Mouse (Mus musculus) forebrain, embryonic 15.5 days (tissue): ENCODE data around the gene Abca17. TPM values are rescaled to one million over a fixed set of nuclear protein-coding genes. Genes with fewer than 3 reads are reported as not detected.
A peak's percentile ranks its signal among the peaks of the same experiment; 100 is the strongest.

Experiments used
- ATAC-seq: fragments of 200-750 bp; cut with Nextera tagmentation; replicated peaks from 2 replicates; pipeline ENCODE4 v1.8.0; 2017; ENCODE audit warnings: mild to moderate bottlenecking, moderate TSS enrichment, moderate library complexity
- H3K27ac ChIP-seq: fragments of 300-500 bp; sonication (generic); replicated peaks from 2 replicates; pipeline ENCODE4 v1.5.1; 2015; ENCODE audit warnings: mild to moderate bottlenecking, inconsistent platforms
- H3K27me3 ChIP-seq: fragments of 300-500 bp; sonication (generic); 2 replicates; pipeline ENCODE4 v1.6.1; 2015; ENCODE audit warnings: inconsistent platforms
- H3K36me3 ChIP-seq: fragments of 300-500 bp; sonication (generic); 2 replicates; pipeline ENCODE4 v1.6.1; 2015; ENCODE audit warnings: mild to moderate bottlenecking, inconsistent platforms
- H3K4me1 ChIP-seq: fragments of 300-500 bp; sonication (generic); 2 replicates; pipeline ENCODE4 v1.6.1; 2015; ENCODE audit warnings: inconsistent platforms
- H3K4me2 ChIP-seq: fragments of 300-500 bp; sonication (generic); replicated peaks from 2 replicates; pipeline ENCODE4 v1.6.1; 2015; ENCODE audit warnings: mild to moderate bottlenecking, inconsistent platforms
- H3K4me3 ChIP-seq: fragments of 300-500 bp; sonication (generic); 2 replicates; pipeline ENCODE4 v1.5.1; 2015; ENCODE audit warnings: mild to moderate bottlenecking, inconsistent platforms
- H3K9ac ChIP-seq: fragments of 300-500 bp; sonication (generic); replicated peaks from 2 replicates; pipeline ENCODE4 v1.6.1; 2015; ENCODE audit warnings: mild to moderate bottlenecking, inconsistent platforms
- H3K9me3 ChIP-seq: fragments of 300-500 bp; sonication (generic); 2 replicates; pipeline ENCODE4 v1.6.1; 2016; ENCODE audit warnings: inconsistent platforms
- WGBS: fragments of 180-500 bp; shearing (Covaris S2); methylation state at CpG from one replicate; pipeline ENCODE4 v1.1.7; 2015; ENCODE audit warnings: mixed read lengths; 5-methylcytosine and 5-hydroxymethylcytosine counted together
- microRNA-seq: library from miRNA; unstranded; fragments of <30 nt; microRNA quantifications from one replicate; pipeline ENCODE4, GENCODE M21; 2016
- polyA plus RNA-seq: library from polyadenylated mRNA; unstranded; fragments of >200 nt; fragmentation: Nextera tagmentation; extraction: Ambion mirVana; gene quantifications from 2 replicates; pipeline ENCODE4 v1.2.1, GENCODE M21; 2015

Gene Abca17
- polyA plus RNA-seq, 1 experiment from 2014 or later = not detected

DNA sequence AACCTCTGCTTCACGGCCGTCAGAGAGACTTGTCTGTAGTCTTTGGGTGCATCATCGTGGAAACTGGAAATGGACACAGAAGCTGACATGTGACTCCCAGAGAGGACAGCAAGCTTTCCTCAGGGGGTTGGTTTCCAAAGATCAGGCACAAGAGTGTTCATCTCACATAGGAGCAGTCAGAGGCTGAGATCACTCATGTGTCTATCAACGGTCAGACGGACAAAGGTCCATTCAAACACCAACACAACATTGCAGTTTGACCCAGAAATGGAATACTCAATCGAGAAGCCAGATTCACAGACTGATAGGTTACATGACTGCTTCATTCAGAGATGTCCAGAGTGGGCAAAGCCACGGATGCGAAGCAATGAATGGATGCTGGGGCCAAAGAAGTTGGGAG lies 124.1 kb downstream of the Abca17 start:
- Histone ChIP-seq H3K4me3 (no peak overlapping the region), H3K4me1 (no peaks in the 10 kb centered on the region), H3K9ac (no peak overlapping the region), H3K9me3 (no peaks in the 10 kb centered on the region), H3K4me2 (no peak overlapping the region), H3K27ac (no peak overlapping the region), H3K27me3 (no peaks in the 10 kb centered on the region), H3K36me3 (peaks cover 55% of the 10 kb centered on the region)
- 90% methylated on average over 8 of the region's 8 CpGs for WGBS
- no peak for ATAC-seq

DNA sequence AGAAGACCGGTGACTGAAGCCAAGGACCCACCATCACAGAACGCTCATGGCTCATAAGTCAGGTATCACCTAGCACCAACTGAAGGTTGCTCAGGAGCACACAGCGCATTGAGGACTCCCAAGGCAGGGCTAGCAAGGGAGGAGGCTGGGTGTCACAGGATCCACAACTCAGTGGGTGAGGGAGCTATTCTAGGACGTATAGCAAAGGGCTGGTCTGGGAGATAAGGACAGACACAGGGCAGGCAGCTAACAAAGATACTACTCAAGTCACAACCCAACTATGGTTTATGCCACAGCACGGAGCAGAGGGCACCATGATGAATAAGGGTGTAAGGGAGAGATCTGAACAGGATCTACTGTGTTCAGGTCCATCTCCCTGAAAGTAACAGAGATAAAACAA lies 125.0 kb downstream of the Abca17 start:
- Histone ChIP-seq H3K9ac (no peak overlapping the region), H3K4me1 (0 out of 2 replicates have a peak, but pooled peaks cover 4% of the 10 kb centered on the region), H3K36me3 (peaks cover 49% of the 10 kb centered on the region), H3K27me3 (no peaks in the 10 kb centered on the region), H3K4me2 (no peak overlapping the region), H3K4me3 (no peak overlapping the region), H3K27ac (no peak overlapping the region), H3K9me3 (no peaks in the 10 kb centered on the region)
- ATAC-seq = no peak
- WGBS = 93% methylated on average over 5 of the region's 5 CpGs

DNA sequence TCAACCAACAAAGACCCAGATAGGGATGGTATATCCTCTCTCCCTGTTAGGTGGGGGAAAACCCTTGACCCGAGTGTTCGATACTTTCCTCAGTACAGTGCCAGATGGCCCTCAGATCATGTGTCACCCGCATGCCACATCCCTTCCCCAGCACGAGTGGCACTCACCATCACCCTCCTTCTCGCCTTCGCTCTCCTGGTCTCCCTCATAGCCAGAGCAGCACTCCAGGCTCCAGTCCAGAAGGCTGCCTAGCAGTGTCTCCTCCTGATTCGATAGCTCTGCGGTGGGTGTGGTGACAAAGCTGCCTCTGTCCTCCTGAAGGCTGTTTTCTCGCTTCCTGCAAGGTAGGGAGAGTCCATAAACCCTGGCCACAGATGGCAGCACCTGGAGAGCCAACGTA lies 126.1 kb downstream of the Abca17 start:
- 90% methylated on average over 10 of the region's 10 CpGs for WGBS
- Histone ChIP-seq H3K4me3 (no peak overlapping the region), H3K4me1 (peaks cover 10% of the 10 kb centered on the region), H3K36me3 (peaks cover 45% of the 10 kb centered on the region), H3K27ac (no peak overlapping the region), H3K4me2 (no peak overlapping the region), H3K9ac (no peak overlapping the region), H3K9me3 (no peaks in the 10 kb centered on the region), H3K27me3 (no peaks in the 10 kb centered on the region)
- ATAC-seq = no peak

DNA sequence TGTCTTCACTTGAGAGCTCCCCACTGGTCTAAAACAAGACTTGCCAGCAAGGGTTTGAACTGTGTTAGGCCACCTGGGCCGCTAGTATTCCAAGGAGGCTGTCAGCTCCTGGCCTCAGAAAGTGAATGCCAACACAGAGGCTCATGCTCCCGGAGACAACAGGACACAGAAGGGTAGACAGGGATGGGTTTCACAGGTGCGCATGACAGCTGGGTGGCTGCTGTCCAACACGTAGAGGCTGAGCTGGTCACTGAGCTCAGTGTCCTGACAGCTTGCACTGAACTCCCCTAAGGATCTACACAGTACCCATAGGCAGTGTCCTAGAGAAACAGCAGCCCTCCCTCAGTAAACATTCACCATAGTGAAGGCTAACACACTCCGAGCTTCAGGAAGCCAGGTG lies 127.4 kb downstream of the Abca17 start:
- Histone ChIP-seq H3K27ac (no peak overlapping the region), H3K4me3 (no peak overlapping the region), H3K9me3 (no peaks in the 10 kb centered on the region), H3K4me2 (no peak overlapping the region), H3K4me1 (peaks cover 14% of the 10 kb centered on the region), H3K36me3 (peaks cover 38% of the 10 kb centered on the region), H3K27me3 (no peaks in the 10 kb centered on the region), H3K9ac (no peak overlapping the region)
- ATAC-seq = no peak
- WGBS = 91% methylated on average over 5 of the region's 5 CpGs

DNA sequence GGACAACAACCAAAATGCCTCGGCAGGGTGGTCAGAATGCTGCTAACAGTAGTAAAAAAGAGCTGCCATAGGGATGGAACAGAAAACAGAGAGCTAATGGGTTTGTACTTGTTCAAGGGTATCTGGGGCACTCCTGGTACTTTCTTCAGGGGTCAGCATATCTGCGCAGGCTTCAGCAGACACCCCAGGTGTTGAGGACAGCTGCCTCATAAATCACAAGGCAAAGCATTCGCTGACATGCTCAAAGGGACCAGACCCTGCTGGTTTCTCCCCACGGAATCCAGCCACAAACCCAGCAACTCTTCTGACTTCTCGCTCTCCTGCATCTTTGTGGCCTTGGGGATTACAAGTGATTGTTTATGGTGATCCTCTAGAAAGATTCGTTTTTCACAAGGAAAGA lies 128.2 kb downstream of the Abca17 start:
- Histone ChIP-seq H3K9me3 (no peaks in the 10 kb centered on the region), H3K27me3 (no peaks in the 10 kb centered on the region), H3K27ac (no peak overlapping the region), H3K9ac (no peak overlapping the region), H3K4me2 (no peak overlapping the region), H3K36me3 (peaks cover 36% of the 10 kb centered on the region), H3K4me1 (peaks cover 14% of the 10 kb centered on the region), H3K4me3 (no peak overlapping the region)
- no peak for ATAC-seq
- 80% methylated on average over 6 of the region's 6 CpGs for WGBS

DNA sequence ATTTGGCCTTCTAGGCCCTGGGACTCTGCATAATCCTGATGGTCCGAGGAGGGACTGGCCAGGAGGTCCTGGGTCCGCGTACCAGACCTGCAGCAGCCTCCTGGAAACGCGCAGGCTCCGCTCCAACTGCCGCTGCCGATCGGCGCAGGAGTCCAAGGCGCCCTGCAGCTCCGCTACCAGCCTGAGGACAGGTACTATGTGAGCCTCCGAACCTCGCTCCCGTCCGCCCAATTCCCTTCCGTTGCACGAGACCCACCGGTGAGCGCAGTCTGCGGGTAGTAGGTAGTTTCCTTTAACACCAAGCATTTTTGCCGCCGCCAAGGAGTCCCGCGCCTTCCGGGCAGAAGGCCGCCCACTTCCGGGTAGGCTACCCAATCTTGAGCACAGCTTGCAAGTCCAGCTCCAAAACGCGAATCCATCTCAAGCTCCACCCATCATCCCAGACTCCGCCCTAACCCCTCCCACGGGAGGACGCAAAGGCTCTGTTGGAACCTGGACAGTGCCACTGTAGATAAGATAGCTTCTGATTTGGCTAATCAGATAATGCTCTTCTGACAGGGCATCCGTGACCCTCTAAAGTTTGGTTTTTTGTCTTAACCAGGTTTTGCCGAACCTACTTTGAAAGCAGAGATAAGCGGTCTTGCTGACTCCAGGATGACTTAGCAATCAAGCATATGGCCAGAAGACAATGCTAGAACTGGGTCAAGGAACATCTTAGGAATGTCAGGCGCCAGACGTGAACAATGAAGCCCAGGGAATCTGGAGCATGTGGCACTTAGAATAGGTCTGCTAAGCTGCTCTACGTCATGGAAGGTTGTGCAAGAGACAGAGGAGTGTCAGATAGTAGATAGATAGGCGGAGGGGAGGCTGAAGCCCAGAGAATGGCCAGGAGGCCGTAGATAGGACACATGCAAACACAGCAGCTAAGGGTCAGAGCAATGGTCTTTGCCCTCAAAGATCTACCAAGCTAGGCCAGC lies 130.1 kb downstream of the Abca17 start, which contains the start of gene Tedc2:
Tedc2 (minus strand) TSS at position 417 of the 977 bp plus-strand sequence.
- Histone ChIP-seq H3K9ac (peak within 1 kb of the TSS; percentile 76), H3K4me2 (peak within 1 kb of the TSS; percentile 81), H3K27ac (peak within 1 kb of the TSS; percentile 51), H3K4me1 (peaks cover 14% of the 10 kb centered on the region), H3K4me3 (peak within 1 kb of the TSS; percentile 80), H3K36me3 (peaks cover 35% of the 10 kb centered on the region), H3K27me3 (no peaks in the 10 kb centered on the region), H3K9me3 (no peaks in the 10 kb centered on the region)
- ATAC-seq = peak; percentile 97
- 5% methylated on average over 41 of the region's 41 CpGs for WGBS

DNA sequence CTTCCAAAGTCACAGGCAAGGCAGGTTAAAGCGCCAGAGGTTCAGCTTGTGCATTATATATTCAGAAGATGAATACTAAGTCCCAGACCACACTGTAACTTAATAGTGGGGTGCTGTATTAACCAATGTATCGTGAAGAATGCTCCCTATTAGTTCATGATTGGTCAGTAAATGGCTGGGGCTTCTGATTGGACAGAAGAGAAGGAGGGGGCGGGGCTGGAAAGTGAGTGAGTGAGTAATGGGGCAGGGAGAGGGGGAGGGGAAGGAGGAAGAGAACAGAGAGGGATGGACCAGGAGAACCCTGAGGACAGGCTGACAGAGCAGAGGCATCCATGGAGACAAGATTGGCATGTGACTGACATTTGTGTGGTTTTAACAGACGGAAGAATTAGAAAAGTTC lies 134.0 kb downstream of the Abca17 start:
- Histone ChIP-seq H3K9ac (no peak overlapping the region), H3K4me2 (no peak overlapping the region), H3K36me3 (peaks cover 25% of the 10 kb centered on the region), H3K9me3 (no peaks in the 10 kb centered on the region), H3K4me1 (peaks cover 20% of the 10 kb centered on the region), H3K27ac (no peak overlapping the region), H3K27me3 (no peaks in the 10 kb centered on the region), H3K4me3 (no peak overlapping the region)
- ATAC-seq = no peak
- whole genome bisulfite sequencing = 69% methylated on average over 4 of the region's 4 CpGs

Small RNA genes lying within 50 kb of the gene (microRNA-seq; reads per million reads assigned to microRNA genes)
- gene Gm24427 = not detected
- 2.0 reads per million for gene Mir5134
- not detected for gene Mir6965

Other genes starting within 250 kb of the Abca17 start
- gene Pdpk1, start 200.1 kb downstream of the Abca17 start, polyA plus RNA-seq = 58.8 and 61.9 TPM in 2 replicates
- gene Amdhd2, start 187.3 kb downstream of the Abca17 start, polyA plus RNA-seq = 28.7 and 31.5 TPM in 2 replicates
- gene Atp6v0c, start 181.4 kb downstream of the Abca17 start, polyA plus RNA-seq = 872 and 917 TPM in 2 replicates
- gene Tbc1d24, start 145.5 kb downstream of the Abca17 start, polyA plus RNA-seq = 18.8 and 19.5 TPM in 2 replicates
- gene Ntn3, start 141.5 kb downstream of the Abca17 start, polyA plus RNA-seq = 4.9 and 5.2 TPM in 2 replicates
- 13.0 and 13.5 TPM in 2 replicates for gene Tedc2, start 130.2 kb downstream of the Abca17 start, polyA plus RNA-seq
- 30.1 and 32.7 TPM in 2 replicates for gene Ccnf, start 99.6 kb downstream of the Abca17 start, polyA plus RNA-seq
- 21.5 and 21.7 TPM in 2 replicates for gene Abca3, start 882 bp upstream of the Abca17 start, polyA plus RNA-seq
- 360 and 364 TPM in 2 replicates for gene Rnps1, start 63.5 kb upstream of the Abca17 start, polyA plus RNA-seq
- 40.7 and 42.8 TPM in 2 replicates for gene Eci1, start 75.6 kb upstream of the Abca17 start, polyA plus RNA-seq
- 5.7 and 6.6 TPM in 2 replicates for gene Dnase1l2, start 92.0 kb upstream of the Abca17 start, polyA plus RNA-seq
- 44.0 and 44.9 TPM in 2 replicates for gene E4f1, start 119.2 kb upstream of the Abca17 start, polyA plus RNA-seq
- 51.0 and 54.0 TPM in 2 replicates for gene Pgp, start 119.3 kb upstream of the Abca17 start, polyA plus RNA-seq
- 0.40 TPM in 1 of 2 replicates, not detected in the other for gene Bricd5, start 122.8 kb upstream of the Abca17 start, polyA plus RNA-seq
- gene Mlst8, start 128.0 kb upstream of the Abca17 start, polyA plus RNA-seq = 35.2 and 36.4 TPM in 2 replicates
- gene Caskin1, start 137.5 kb upstream of the Abca17 start, polyA plus RNA-seq = 25.6 and 26.4 TPM in 2 replicates
- 107 and 112 TPM in 2 replicates for gene Traf7, start 176.9 kb upstream of the Abca17 start, polyA plus RNA-seq
- 5.7 and 6.6 TPM in 2 replicates for gene Rab26, start 183.1 kb upstream of the Abca17 start, polyA plus RNA-seq
- 17.1 and 22.9 TPM in 2 replicates for gene Pkd1, start 198.8 kb upstream of the Abca17 start, polyA plus RNA-seq